Mouse (Mus musculus): ENCODE measurements around the gene Medag. TPM values are rescaled to one million over a fixed set of nuclear protein-coding genes. Genes with fewer than 3 reads are reported as not detected.

The Medag gene
- total RNA-seq, 4 experiments from 2014 or later: 9.4 to 13.9 (median 11.5) TPM

DNA sequence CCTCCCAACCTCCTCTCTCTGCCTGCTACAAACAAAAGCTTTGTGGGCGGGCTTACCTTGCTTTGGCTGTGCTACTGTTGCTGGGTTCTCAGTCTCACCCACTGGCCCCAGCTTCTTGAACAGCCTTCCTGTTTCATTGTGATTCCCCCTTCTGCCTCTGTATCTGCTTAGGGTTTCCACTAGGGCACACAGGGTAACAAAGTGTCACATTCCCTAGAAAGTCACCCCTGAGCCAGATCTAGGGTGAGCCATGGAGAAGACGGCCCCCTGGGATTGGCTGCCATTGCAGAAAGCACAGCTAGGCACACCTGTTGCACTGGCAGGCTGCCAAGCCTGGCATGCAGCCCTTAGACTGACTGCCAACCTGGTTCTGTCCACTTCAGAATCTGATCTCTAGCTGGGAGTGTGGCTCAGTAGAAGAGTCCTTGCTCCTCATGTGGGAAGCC lies 17.3 kb downstream of the Medag start:
- no peak for DNase-seq (ENCODE audit: low spot score)

- no peak for DNase-seq (ENCODE audit: low spot score)
Measured at GRCm38 (mm10) chr5:149429541-149429940, 18.0 kb downstream of the Medag start.

- DNase-seq (ENCODE audit: low spot score): no peak
Measured at GRCm38 (mm10) chr5:149430943-149431342, 19.4 kb downstream of the Medag start.

DNA sequence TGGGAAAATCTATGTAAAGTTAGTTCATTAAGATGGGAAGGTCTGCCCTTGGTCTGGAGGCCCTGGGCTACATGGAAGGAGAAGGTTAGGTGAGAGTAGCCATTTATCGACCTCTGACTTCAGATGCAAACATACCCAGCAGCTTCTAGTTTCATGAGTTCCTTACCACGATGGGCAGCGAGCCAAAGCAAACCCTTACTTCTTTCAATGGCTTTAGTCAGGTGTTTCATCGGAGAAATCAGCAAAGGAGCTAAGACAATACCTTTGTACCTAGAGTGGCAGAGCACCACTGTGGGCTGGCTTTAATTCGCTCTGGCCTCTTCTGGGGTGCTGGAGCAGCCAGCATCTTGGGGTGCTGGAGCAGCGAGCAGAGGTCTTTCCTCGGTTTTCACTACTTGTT lies 22.1 kb downstream of the Medag start:
- DNase-seq (ENCODE audit: low spot score): no peak

DNA sequence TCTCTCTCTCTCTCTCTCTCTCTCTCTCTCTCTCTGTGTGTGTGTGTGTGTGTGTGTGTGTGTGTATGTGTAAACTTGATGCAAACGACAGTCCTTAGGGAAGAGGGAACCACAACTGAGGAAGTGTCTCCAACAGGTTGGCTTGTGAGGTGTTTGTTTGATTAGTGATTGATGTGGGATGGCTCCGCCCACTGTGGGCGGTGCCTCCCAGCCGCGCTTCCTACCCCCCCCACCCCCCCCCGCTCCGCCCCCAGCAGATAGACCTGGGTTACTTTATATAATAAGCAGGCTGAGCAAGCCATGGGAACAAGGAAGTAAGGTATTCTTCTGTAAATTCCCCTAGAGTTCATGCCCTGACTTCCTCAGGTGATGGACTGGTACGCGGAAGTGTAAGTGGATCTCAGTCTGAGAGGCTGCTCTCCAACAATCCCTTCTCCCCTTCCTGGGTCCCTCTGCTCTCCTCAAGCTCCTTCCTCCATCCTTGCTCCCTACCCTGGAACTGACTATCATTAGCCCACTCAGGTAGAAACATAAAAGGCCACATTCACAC lies 22.7 kb downstream of the Medag start:
- no peak for DNase-seq (ENCODE audit: low spot score)

DNA sequence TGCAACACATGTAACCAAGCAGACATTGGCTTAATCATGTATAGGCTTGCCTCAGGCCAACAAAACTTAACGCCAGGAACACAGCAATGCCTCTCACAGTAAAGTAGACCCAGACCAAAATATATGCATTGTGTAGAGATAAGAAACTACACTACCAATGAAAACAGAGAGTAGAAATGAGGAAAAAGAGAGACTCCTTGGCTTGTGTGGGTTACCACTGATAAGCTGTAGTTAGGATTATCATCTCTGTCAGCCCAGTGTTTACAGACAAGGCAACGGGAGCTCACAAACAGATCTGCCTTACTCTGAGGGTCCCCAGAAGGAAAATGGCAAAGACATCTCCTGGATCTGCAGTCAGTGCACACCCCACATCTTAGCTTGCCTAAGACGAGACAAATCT lies 25.0 kb downstream of the Medag start:
- no peak for DNase-seq (ENCODE audit: low spot score)

DNA sequence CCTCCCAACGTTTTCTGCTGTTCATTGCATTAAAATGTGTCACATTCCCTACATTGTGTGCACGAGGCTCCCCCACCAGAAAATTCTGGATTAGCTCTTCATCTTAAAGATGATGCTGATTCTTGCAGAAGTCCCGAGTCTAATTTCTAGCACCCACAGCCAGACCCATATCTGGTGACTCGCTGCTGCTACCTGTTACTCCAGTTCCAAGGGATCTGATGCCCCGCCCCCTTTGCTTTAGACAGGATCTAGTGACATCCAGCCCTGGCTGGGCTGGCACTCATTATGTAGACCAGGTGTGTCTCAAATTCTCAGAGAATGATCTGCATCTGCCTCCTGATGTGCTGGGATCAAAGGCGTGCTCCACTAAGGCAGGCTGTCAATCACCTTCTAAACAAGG lies 25.6 kb downstream of the Medag start:
- DNase-seq (ENCODE audit: low spot score): no peak

DNA sequence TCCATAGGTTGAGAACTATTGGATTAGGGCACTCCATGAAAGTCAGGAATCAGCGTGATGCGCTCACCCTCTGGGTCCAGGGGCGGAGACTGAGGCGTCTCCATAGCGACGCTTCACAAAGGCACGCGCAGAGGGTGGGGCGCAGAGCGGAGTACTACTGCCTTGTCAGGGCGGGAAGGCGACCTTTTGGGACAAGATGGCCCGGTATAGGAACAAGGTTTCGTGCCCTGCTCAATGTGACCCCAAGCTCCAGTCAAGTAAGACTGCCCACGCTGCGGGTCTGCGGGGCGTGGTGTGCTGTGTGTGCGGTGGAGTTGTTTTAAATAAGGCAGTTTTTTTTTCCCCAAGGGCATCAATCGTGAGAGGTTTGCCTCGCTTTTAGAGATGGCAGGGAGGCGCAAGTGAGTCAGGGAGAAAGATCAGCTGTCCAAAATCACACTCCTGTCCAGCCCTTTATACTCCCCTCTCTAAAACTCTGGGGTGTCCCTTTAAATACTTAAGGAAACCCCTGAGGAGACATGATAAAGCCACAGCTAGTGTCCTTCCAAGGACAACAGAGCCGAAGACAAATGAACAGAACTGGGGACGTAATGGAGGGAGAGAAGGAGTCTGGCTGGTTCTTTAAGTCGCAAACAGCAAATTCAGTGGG lies 28.1 kb downstream of the Medag start, which contains the start of gene Tex26:
Gene Tex26, plus strand, starts transcription at position 130 of the 649 bp plus-strand sequence.
- peak; percentile 18 for DNase-seq (ENCODE audit: low spot score)

GRCm38 (mm10) chr5:149440180-149440573 lies 28.6 kb downstream of the Medag start:
- no peak for DNase-seq (ENCODE audit: low spot score)

DNA sequence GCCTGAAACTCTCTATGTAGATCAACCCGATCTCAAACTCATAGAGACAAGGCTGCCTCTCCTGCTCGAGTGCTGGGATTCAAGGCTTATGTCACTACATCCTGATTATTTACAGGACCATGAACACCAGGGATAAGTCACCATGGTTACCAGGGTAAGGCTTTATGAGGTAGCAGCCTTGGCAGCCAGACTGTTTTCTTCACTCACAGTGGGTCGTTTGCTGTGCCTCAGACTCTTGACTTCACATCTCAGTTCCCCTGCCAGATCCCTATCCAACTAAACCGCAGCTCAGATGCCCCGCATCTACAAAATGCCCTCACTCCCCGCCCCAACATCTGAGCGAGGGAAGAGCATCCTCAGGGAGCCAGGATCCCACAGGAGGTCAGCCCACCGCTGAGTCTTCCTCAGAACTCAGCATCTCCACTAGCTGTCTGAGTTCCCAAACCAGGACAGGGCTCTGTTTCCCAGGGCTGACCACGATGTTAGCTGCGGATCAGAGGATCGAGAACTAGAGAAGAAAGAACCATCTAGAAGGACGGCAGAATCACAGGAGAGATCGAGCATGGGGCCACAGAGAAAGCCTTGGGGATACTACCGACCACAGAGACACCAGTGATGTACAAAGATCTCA lies 30.2 kb downstream of the Medag start:
- no peak for DNase-seq (ENCODE audit: low spot score)

DNA sequence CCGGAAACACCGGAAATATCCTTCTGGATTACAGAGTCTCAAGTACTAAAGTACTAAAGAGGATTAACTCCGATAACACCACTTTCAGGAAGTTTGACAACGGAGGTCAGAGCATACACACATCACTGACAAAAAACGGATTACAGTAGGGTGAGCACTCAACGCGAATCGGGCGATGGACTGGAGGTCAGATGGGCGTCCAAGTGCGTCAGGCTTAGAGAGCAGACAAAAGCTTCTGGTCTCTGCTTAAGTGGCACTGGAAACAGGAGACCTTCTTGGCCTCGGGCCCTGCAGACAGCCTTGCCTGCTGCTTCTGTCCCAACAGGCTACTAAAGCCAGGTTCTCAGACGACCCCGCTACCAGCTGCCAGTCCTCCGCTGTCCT lies 30.7 kb downstream of the Medag start:
- no peak for DNase-seq (ENCODE audit: low spot score)

DNA sequence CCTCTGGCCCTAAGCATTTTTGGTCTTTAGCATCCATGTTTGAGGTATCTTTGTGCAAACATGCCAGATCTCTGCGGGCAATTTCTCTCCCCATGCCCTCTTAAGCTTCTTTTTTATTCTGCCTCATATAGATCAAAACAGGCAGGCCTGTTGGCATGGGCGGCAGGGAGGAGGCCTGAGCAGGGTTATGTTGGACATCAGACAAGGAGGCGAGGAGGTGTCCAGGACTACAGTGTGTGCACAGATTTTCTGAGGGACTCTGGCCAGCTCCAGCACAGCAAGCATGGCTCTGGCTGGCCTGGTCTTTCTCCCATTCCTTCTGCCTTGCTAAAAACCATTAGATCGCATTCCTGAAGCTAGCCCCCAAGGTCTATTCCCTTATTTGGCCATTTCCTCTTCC lies 32.9 kb downstream of the Medag start:
- no peak for DNase-seq (ENCODE audit: low spot score)

- no peak for DNase-seq (ENCODE audit: low spot score)
Measured at GRCm38 (mm10) chr5:149446495-149446894, 34.9 kb downstream of the Medag start.

DNA sequence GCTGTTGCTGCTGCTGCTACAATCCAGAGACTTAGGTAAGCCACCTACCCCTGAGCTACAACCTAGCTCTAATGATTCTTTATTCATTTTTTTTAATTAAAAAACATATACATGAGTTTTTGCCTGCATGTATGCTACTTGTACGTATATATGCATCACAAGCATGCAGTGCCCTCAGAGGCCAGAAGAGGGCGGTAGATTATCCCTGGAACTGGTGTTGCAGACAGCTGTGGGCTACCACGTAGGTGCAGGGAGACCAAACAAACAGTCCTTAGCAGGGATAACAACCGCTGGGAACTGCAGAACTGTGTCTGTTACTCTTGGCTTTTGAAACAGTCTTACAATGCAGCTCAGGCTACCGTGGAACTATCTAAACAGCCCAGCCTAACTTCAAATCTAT lies 36.2 kb downstream of the Medag start:
- DNase-seq (ENCODE audit: low spot score): no peak

GRCm38 (mm10) chr5:149449406-149449805 lies 37.9 kb downstream of the Medag start:
- DNase-seq (ENCODE audit: low spot score): no peak

DNA sequence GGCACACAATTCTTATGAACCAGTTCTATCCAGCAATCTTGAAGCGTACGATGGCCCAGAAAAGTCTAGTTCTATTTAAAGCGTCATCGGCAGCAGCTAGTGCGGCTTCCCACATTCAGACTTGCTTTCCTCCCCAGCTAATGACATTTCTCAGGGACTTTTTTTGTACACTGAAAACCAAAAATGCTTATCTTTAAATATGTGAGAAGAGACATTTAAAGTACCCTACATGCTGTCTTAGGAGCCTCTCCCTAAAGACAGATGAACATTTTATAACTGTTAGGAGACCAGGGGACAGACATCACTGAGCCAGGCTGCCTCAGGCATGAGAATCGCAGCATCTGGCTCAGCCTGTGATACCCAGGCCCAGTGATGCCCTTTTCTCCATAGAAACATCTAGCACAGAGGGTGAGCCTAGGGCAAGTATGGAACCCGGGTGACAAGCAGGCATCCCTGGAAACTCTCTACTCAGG lies 39.7 kb downstream of the Medag start:
- no peak for DNase-seq (ENCODE audit: low spot score)

DNA sequence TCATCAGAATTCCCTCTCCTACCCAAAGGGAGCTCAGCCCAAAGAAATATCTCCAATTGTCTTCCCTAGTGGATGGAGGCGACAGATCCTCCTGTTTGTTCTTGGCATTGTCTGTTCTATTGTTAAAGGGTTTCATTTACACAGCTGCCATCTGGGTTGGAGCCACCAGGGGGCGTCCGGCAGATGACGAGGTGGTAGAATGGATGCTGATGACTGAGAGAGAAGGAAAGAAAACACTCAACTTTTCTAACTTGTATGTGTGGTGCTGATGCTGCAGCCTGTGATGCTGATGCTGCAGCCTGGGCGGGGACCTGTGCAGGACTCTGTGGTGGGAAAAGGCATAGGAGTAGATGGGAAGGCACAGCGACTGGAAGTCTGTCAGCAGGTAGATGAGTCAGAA lies 42.7 kb downstream of the Medag start:
- DNase-seq (ENCODE audit: low spot score): peak; percentile 59

- no peak for DNase-seq (ENCODE audit: low spot score)
Measured at GRCm38 (mm10) chr5:149456544-149456943, 45.0 kb downstream of the Medag start.

DNA sequence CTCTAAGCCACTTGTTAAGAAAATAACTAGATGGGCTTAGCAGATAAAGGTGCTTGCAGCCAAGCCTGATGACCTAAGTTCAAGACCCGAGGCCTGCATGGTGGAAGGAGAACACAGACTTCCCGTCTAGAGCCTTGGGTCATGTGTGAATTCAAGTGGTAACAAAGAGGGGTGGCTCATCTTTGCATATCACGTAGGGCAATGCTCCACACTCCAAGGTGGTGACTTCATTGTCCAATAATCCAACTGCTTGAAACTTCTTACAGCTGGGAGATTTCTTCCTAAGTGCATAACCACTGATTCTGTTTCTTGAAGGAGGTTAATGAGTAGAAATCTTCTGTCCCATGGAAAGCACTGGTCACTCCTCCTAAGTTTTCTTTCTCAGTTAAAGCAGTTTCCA lies 50.5 kb downstream of the Medag start:
- no peak for DNase-seq (ENCODE audit: low spot score)

DNA sequence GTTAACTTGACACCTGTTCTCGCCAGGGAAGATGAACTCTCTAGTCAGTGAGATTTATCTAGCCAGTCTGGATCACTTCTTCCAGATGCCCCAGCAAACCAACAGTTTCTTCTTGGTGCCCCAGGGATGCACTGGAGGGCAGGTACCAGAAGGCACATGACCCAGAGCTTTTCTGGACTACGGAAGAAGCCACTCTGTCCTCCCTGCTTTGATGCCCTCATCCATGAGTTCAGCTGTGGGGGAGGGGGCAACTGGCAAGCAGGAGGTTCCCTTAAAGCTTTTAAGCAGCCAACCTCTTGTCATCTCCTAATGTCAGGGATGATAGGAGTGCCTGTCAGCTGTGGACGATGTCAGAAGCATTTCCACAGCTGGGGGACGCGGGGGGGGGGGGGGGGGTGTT lies 53.8 kb downstream of the Medag start:
- no peak for DNase-seq (ENCODE audit: low spot score)

DNA sequence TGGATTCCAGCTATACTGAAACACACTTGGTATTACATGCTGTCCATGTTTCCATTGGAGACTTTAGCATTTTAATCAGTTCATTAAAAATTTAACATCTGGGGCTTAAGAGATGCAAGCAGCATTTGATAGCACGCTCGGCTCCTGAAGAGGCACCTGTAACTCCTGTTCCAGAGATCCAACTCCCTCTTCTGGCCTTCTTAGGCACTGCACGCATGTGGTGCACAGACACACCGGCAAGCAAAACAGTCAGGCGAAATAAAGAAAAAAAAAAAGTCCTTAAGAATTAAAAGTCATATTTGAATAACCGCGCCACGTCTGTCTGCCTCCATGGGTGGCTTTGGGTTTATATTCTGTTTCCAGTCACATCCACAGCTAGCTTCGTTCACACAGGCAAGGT lies 62.6 kb downstream of the Medag start:
- no peak for DNase-seq (ENCODE audit: low spot score)

DNA sequence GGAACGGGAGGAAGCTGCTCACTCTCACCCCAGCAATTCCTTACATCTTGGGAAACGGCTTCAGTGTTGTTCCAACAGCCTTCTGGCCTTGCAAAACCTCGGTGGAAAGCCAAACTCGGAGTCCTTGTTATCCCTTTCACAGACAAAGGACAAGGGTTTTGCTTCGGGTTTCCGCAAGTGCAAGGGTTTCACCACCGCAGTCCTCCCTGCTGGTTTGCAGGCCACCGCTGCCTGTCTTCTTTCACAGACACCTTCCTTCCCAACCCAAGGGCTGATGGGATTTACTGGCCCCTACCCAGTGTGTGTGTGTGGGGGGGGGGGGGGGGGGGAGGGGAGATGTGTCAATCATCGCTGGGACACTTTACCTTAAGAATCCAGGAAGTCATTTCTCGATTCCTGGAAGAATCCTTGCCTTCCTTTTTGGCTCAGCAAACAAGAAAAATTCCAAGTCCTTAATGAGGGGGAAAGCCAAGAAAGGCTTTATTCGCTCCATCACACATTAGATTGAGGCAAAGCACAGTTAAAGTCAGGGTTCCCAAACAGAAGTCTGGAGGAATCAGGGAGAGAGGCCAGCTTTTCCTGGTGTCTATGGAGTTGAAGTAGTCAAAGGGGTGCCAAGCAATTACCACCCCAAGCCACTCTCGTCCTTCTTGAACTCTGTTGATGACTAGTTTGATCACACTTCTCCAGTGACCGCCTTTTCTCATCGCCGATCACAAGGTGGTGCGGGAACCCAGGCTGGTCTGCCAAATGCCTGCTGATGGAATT lies 63.3 kb downstream of the Medag start:
- DNase-seq (ENCODE audit: low spot score): no peak

All from heart, adult 8-10 months (tissue).